Mouse (Mus musculus) intestine, embryonic 14.5 days (tissue): ENCODE data around the gene Gm3383. TPM values are rescaled to one million over a fixed set of nuclear protein-coding genes. Genes with fewer than 3 reads are reported as not detected.

ENCODE experiments used
- polyA plus RNA-seq: library from polyadenylated mRNA; unstranded; fragments of >200 nt; fragmentation: Nextera tagmentation; extraction: Ambion mirVana; gene quantifications from 2 replicates; pipeline ENCODE4 v1.2.1, GENCODE M21; 2014

Gene Gm3383
- polyA plus RNA-seq, 1 experiment from 2014 or later: 0.89 TPM

Other genes starting within 250 kb of the Gm3383 start
- not detected in 2 replicates for gene Gm8265, start 175.0 kb downstream of the Gm3383 start, polyA plus RNA-seq
- gene Gm9603, start 120.5 kb downstream of the Gm3383 start, polyA plus RNA-seq: not detected in 2 replicates
- not detected in 2 replicates for gene Gm3373, start 66.4 kb downstream of the Gm3383 start, polyA plus RNA-seq
- gene Gm3424, start 22.3 kb upstream of the Gm3383 start, polyA plus RNA-seq: not detected in 2 replicates
- not detected in 2 replicates for gene Gm8237, start 72.4 kb upstream of the Gm3383 start, polyA plus RNA-seq
- 0.64 and 1.0 TPM in 2 replicates for gene Gm3248, start 153.8 kb upstream of the Gm3383 start, polyA plus RNA-seq
- not detected in 2 replicates for gene Gm3453, start 171.2 kb upstream of the Gm3383 start, polyA plus RNA-seq